Mouse (Mus musculus): ENCODE data around the gene Abcc4.

The Abcc4 gene

GRCm38 (mm10) chr14:118506591-118507146 is 199.3 kb downstream of the Abcc4 start:
- CTCF ChIA-PET = no interaction called here

GRCm38 (mm10) chr14:118496767-118497166 is 209.3 kb downstream of the Abcc4 start:
- CTCF ChIA-PET = no interaction called here

GRCm38 (mm10) chr14:118495458-118495857 is 210.6 kb downstream of the Abcc4 start:
- CTCF ChIA-PET = no interaction called here

GRCm38 (mm10) chr14:118491708-118492107 is 214.3 kb downstream of the Abcc4 start:
- CTCF ChIA-PET = no interaction called here

GRCm38 (mm10) chr14:118491300-118491699 is 214.7 kb downstream of the Abcc4 start:
- CTCF ChIA-PET = no interaction called here

GRCm38 (mm10) chr14:118490525-118490924 is 215.5 kb downstream of the Abcc4 start:
- CTCF ChIA-PET = no interaction called here

- CTCF ChIA-PET = no interaction called here
These were observed 219.7 kb downstream of the Abcc4 start for GRCm38 (mm10) chr14:118486349-118486748.

GRCm38 (mm10) chr14:118485646-118486045 is 220.4 kb downstream of the Abcc4 start:
- CTCF ChIA-PET = no interaction called here

- CTCF ChIA-PET = no interaction called here
These were observed 223.7 kb downstream of the Abcc4 start for GRCm38 (mm10) chr14:118482320-118482719.

GRCm38 (mm10) chr14:118481779-118482178 is 224.2 kb downstream of the Abcc4 start:
- CTCF ChIA-PET = no interaction called here

- CTCF ChIA-PET = no interaction called here
These were observed 229.7 kb downstream of the Abcc4 start for GRCm38 (mm10) chr14:118476329-118476728.

- CTCF ChIA-PET = no interaction called here
These were observed 230.9 kb downstream of the Abcc4 start for GRCm38 (mm10) chr14:118475100-118475454.

- CTCF ChIA-PET = no interaction called here
These were observed 231.6 kb downstream of the Abcc4 start for GRCm38 (mm10) chr14:118474226-118475099.

GRCm38 (mm10) chr14:118473831-118474193 is 232.2 kb downstream of the Abcc4 start:
- CTCF ChIA-PET = no interaction called here

GRCm38 (mm10) chr14:118473188-118473830 is 232.7 kb downstream of the Abcc4 start:
- CTCF ChIA-PET = no interaction called here

GRCm38 (mm10) chr14:118465331-118465730 is 240.7 kb downstream of the Abcc4 start:
- CTCF ChIA-PET = no interaction called here

GRCm38 (mm10) chr14:118464401-118464800 is 241.6 kb downstream of the Abcc4 start:
- CTCF ChIA-PET = no interaction called here

- CTCF ChIA-PET = no interaction called here
These were observed 253.4 kb downstream of the Abcc4 start for GRCm38 (mm10) chr14:118452572-118452971.

GRCm38 (mm10) chr14:118440155-118440554 is 265.9 kb downstream of the Abcc4 start:
- CTCF ChIA-PET = no interaction called here

GRCm38 (mm10) chr14:118437156-118437931 is 268.7 kb downstream of the Abcc4 start:
- CTCF ChIA-PET = no interaction called here

GRCm38 (mm10) chr14:118436791-118437155 is 269.2 kb downstream of the Abcc4 start:
- CTCF ChIA-PET = no interaction called here

GRCm38 (mm10) chr14:118435676-118436330 is 270.2 kb downstream of the Abcc4 start:
- CTCF ChIA-PET = no interaction called here

All from spleen, embryonic (tissue).